Mouse (Mus musculus): Measurements from ENCODE around the gene Lhfpl3.

GRCm38 (mm10) chr5:23111307-23111706 is 365.4 kb downstream of the Lhfpl3 start:
- TF ChIP-seq CTCF (IDR thresholded peaks at IDR 0.05; ENCODE audit: borderline replicate concordance, insufficient read depth, low read length) (no peak), POLR2A (IDR thresholded peaks at IDR 0.05; ENCODE audit: low read depth, low read length) (no peak)

Measured in embryonic fibroblast, embryonic 13.5 days (primary cell).